Mouse (Mus musculus): ENCODE measurements around the gene Methig1. TPM values are rescaled to one million over a fixed set of nuclear protein-coding genes. Genes with fewer than 3 reads are reported as not detected.
"Not testable (repeated sequence)": the region's sequence is repeated elsewhere in the genome, so short reads cannot be mapped to it uniquely, and the experiment has no call there.

The Methig1 gene
- polyA plus RNA-seq, 1 experiment from 2014 or later = 0.15 TPM

DNA sequence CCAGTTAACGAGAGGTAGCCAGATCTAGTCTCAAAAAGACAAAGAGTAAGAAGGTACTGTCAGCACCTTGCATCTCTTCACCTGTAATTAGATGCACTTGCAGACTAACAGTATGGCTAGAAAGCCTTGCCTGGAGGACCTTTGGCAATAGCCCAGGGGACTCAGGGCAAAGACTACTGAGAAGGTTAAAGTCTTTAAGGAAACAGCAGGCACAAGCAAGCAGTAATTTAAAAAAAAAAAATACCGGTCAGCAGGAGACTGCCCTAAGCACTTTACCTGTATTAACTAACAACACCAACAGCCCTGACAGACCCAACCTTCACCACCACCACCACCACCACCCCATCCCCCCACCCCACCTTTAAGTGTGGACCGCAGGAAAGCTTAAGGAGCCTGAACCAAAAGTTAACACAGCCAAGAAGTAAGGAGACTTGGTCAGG is 68.8 kb downstream of the Methig1 start, which contains the start of gene Gm5475:
Gene Gm5475, plus strand, starts transcription at position 390 of the 440 bp plus-strand sequence.
- peak within 1 kb of the TSS; percentile 85 for H3K9ac ChIP-seq
- 31% methylated on average over 3 of the region's 3 CpGs for WGBS
- H3K27me3 ChIP-seq (replicated peaks); H3K9me3 ChIP-seq; ATAC-seq; H3K36me3 ChIP-seq: not testable (repeated sequence)
- peak within 1 kb of the TSS; percentile 84 for H3K4me3 ChIP-seq (replicated peaks)
- peaks cover 27% of the 10 kb centered on the region for H3K4me1 ChIP-seq (replicated peaks)
- H3K4me2 ChIP-seq (replicated peaks) = peak within 1 kb of the TSS; percentile 97
- peak within 1 kb of the TSS; percentile 37 for H3K27ac ChIP-seq

DNA sequence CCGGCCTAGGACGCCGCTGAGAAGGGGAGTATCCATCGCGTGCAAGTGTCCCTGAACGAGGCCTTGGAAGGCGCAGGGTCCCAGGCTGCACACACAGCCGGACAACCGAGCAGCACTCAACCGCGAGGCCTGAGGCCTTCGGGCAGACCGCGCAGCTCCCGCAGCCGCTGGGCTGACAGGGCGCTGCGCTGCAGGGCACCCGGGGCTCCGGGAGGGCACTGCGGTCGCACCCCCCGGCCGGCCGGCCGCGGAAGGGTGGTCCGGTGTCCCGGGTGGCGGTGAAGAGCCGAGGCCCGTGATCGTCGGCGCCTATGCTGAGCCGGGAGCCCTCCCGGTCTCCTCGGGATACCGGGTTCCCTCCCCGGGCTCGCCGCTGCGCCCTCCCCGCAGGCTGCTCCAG is 69.5 kb downstream of the Methig1 start:
- Histone ChIP-seq H3K36me3 (no peaks in the 10 kb centered on the region), H3K4me1 (replicated peaks) (peaks cover 27% of the 10 kb centered on the region), H3K4me2 (replicated peaks) (peak overlapping the region; percentile 97), H3K27me3 (replicated peaks) (no peaks in the 10 kb centered on the region), H3K9me3 (no peaks in the 10 kb centered on the region), H3K4me3 (replicated peaks) (peak overlapping the region; percentile 84), H3K27ac (peak overlapping the region; percentile 2; the same call in 1 of the 2 replicates), H3K9ac (peak overlapping the region; percentile 85)
- peak; percentile 52 for ATAC-seq
- WGBS = under 1% methylated on average over 43 of the region's 44 CpGs

DNA sequence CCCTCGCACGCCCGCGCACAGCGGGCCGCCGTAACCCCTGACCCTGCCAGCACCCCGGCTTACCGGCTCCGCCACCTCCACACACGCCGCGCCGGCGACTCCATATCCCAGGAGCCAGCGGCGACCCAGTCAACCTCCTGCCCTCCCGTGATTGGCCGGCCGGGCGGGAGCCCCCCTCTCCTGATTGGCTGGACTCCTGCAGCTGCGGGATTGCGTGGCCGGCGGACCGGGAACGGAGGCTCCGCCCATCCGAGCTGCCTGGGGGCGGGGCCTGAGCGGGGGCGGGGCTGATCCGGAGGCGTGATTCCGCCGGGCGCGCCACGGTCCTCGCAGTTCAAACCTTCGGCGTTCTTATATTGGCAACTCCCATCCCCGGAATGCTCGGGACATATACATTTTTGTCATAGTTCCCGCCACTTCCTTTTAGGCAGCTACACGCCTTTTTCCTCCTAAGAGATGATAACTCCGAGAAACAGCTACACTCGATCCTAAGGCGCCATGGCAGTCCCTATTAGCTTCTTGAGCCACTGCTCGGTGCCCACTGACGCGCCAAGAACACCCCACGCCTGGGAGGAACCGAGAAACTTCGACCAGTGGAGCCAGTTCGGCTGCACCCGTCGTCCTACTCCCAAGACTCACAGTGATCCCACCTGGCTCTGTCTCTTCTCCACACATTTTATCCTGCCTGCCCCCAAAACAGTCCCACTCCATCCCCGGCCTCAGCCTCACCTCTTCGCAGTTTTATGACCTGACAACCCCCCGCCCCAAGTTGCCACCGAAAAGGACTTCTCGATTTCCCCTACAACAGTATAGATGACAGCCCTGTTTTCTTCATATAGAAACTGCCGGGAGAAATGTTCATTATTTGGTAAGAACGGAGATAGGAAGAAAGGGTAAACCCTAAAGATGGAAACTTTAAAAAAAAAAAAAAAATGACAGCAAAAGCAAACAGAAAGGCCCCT is 70.2 kb downstream of the Methig1 start:
- H3K27me3 ChIP-seq (replicated peaks) = no peaks in the 10 kb centered on the region
- peak overlapping the region; percentile 37 for H3K27ac ChIP-seq
- peak overlapping the region; percentile 97 for H3K4me2 ChIP-seq (replicated peaks)
- no peaks in the 10 kb centered on the region for H3K9me3 ChIP-seq
- peak; percentile 97 for ATAC-seq
- under 1% methylated on average over 62 of the region's 65 CpGs for WGBS
- H3K4me3 ChIP-seq (replicated peaks) = peak overlapping the region; percentile 84
- H3K9ac ChIP-seq = peak overlapping the region; percentile 85
- peaks cover 27% of the 10 kb centered on the region for H3K4me1 ChIP-seq (replicated peaks)
- no peaks in the 10 kb centered on the region for H3K36me3 ChIP-seq

DNA sequence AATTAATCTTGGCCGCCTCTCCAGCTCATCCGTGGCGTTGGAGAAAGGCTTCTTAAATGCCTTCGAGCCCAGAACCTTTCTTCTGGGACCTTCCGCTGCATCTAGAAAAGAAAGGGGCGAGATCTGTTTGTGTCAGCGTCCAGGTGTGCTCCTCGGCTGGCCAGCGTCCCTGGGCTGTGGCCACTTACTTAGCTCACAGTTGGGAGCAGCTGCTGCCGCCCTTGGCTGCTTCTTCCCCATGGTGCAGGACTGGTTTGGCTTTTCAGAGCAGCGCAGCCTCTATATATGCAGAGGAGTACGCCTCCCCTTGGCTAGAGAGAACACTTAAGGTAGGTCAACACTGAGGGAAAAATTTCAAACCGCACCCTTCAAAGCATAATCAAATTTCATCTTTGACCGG is 71.0 kb downstream of the Methig1 start:
- Histone ChIP-seq H3K36me3 (no peaks in the 10 kb centered on the region), H3K4me3 (replicated peaks) (peak overlapping the region; percentile 84), H3K9ac (peak overlapping the region; percentile 49; the same call in 1 of the 2 replicates), H3K4me1 (replicated peaks) (peaks cover 27% of the 10 kb centered on the region), H3K27ac (peak overlapping the region; percentile 37; the same call in 1 of the 2 replicates), H3K9me3 (no peaks in the 10 kb centered on the region), H3K27me3 (replicated peaks) (no peaks in the 10 kb centered on the region), H3K4me2 (replicated peaks) (peak overlapping the region; percentile 97)
- peak; percentile 40; the same call in 1 of the 2 replicates for ATAC-seq
- WGBS = 3% methylated on average over 14 of the region's 14 CpGs

DNA sequence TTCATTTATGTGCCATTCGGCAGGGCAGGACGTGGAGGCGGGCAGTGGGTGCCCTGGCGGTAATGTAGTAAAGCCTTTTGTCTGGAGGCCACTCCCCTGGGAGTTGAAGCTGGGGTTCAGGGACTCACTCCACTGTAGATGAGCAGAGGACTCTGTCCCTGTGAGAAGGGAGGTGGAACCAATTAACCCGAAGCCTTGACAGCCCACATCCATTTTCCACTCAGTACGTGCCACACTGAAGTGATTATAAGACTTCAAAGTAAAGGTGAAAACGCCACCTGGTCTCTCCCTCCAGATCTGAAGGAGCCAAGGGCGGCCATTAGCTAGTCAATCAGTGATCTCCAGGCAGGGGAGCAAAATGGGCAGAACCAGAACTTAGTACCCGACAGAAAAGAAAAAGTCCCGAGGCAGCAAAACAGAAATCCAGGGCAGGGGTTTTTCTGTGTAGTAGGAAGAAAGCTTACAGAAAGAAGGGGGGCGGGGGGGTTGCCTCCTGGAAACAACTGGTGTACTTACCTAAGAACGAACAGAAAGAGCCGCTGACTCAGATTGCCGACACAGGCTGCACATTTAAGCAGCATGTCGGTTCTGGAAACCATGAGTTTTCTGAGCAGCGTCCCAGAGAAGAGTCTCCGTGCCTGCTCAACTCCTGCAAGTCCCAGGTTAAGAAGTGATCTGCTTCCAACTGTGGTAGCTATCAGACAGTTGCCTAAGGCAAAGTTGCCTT is 71.6 kb downstream of the Methig1 start, which contains the start of gene Slc11a2:
Gene Slc11a2, minus strand, starts transcription at position 677 of the 727 bp plus-strand sequence.
- H3K4me1 ChIP-seq (replicated peaks) = peaks cover 21% of the 10 kb centered on the region
- no peaks in the 10 kb centered on the region for H3K27me3 ChIP-seq (replicated peaks)
- WGBS = 21% methylated on average over 17 of the region's 17 CpGs
- H3K4me2 ChIP-seq (replicated peaks) = peak within 1 kb of the TSS; percentile 97
- H3K27ac ChIP-seq = peak within 1 kb of the TSS; percentile 37; the same call in 1 of the 2 replicates
- H3K9me3 ChIP-seq = no peaks in the 10 kb centered on the region
- peak within 1 kb of the TSS; percentile 84 for H3K4me3 ChIP-seq (replicated peaks)
- ATAC-seq = peak; percentile 38
- H3K36me3 ChIP-seq = no peaks in the 10 kb centered on the region
- H3K9ac ChIP-seq = peak within 1 kb of the TSS; percentile 49; the same call in 1 of the 2 replicates

DNA sequence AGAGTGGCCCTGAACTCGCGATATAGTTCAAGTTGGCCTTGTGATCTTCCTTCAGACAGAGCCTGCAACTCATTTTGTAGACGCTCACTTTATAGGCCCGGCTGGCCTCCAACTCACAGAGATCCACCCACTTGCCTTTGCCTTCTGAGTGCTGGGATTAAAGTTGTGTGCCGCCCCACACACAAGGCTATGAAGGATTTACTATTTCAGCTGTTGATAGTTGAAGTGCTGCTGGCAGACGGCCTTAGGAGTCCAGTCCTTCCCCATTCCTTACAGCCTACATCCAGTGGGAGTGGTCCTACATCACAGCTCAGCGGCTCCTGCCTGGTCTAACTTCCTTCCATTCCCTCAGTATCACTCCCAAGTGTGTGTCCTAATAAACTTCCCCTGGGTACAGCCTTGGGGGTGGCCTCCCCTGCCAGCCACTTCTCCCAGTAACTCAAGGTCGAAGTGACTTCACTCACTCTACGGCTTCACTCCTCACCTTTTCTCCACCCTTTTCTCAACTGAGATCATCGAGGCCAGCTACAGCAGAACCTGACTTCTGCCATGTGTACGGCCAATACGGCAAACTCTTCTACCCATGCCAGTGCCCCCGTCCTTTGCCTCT is 75.5 kb downstream of the Methig1 start:
- no peaks in the 10 kb centered on the region for H3K9me3 ChIP-seq
- no peak for ATAC-seq

DNA sequence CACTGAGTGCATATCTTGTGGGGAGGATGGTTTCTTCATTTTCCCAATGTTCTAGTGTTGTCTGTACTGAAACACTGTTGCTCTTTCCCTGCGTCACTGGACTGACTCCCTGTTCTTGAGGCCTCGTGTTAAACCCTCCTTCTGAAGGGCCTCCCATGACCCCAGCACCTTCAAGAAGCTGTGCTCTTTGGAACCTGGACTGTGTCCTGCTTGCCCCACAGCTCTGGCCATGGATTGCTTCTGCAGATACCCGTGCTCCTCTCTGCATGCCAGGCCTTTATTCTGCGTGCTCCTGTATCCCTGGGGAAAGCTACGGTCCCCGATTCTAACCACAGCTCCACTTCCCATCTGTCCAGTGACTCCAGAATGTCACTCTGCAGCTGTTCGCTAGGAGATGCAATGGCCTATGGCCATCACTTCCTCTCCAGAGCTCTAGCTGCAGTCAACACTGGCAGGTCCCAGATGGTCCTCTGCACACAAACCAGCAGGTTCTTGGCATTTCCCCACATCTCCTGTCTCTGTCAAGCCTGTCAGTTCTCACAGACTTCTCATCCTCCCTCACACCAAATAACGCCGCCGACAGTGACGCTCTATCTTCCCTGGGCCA is 77.1 kb downstream of the Methig1 start:
- Histone ChIP-seq H3K9ac (no peak overlapping the region), H3K4me2 (replicated peaks) (no peak overlapping the region), H3K9me3 (no peaks in the 10 kb centered on the region), H3K36me3 (no peaks in the 10 kb centered on the region), H3K27me3 (replicated peaks) (no peaks in the 10 kb centered on the region), H3K4me1 (replicated peaks) (no peaks in the 10 kb centered on the region), H3K4me3 (replicated peaks) (no peak overlapping the region), H3K27ac (no peak overlapping the region)
- ATAC-seq = no peak
- WGBS = 66% methylated on average over 11 of the region's 11 CpGs

More for the DNA sequence above, 75.5 kb downstream of the Methig1 start:
- no peak overlapping the region for H3K27ac ChIP-seq
- no peaks in the 10 kb centered on the region for H3K36me3 ChIP-seq
- 64% methylated on average over 13 of the region's 13 CpGs for WGBS
- H3K27me3 ChIP-seq (replicated peaks) = no peaks in the 10 kb centered on the region
- H3K9ac ChIP-seq = no peak overlapping the region
- H3K4me1 ChIP-seq (replicated peaks) = peaks cover 7% of the 10 kb centered on the region; the same call in 1 of the 2 replicates
- no peak overlapping the region for H3K4me2 ChIP-seq (replicated peaks)
- no peak overlapping the region for H3K4me3 ChIP-seq (replicated peaks)

DNA sequence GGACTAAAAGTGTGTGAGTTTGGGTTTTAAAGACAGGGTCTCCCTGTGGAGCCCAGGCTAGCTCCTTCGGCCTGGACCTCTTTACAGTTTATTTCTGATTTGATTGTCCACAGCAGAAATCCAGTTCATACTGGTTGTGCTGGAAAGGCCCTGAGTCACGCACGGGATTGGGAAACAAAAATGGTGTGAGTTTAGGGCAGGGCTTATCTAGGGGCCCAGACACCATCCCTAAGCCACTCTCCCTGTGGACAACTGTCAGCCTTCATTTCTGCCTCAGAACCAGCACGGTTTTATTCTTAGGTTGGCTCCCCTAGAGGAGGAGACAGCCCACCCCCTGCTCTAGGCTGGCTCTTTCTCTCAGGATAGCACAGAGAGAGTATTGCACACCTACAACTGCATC is 80.3 kb downstream of the Methig1 start:
- Histone ChIP-seq H3K27me3 (replicated peaks) (no peaks in the 10 kb centered on the region), H3K9me3 (no peaks in the 10 kb centered on the region), H3K27ac (no peak overlapping the region), H3K4me1 (replicated peaks) (no peaks in the 10 kb centered on the region), H3K36me3 (no peaks in the 10 kb centered on the region), H3K4me2 (replicated peaks) (no peak overlapping the region), H3K4me3 (replicated peaks) (no peak overlapping the region), H3K9ac (no peak overlapping the region)
- no peak for ATAC-seq
- 73% methylated on average over 4 of the region's 4 CpGs for WGBS

Other genes starting within 250 kb of the Methig1 start
- 41.5 and 44.5 TPM in 2 replicates for gene Atf1, start 125.3 kb upstream of the Methig1 start, polyA plus RNA-seq (2015; fragmentation: Nextera tagmentation; extraction: Ambion mirVana)
- gene Tmprss12, start 72.3 kb upstream of the Methig1 start, polyA plus RNA-seq (2015; fragmentation: Nextera tagmentation; extraction: Ambion mirVana) = not detected in 2 replicates
- gene Mettl7a1, start 49.0 kb upstream of the Methig1 start, polyA plus RNA-seq (2015; fragmentation: Nextera tagmentation; extraction: Ambion mirVana) = 4.2 and 4.6 TPM in 2 replicates
- gene Mettl7a3, start 18.2 kb upstream of the Methig1 start, polyA plus RNA-seq (2015; fragmentation: Nextera tagmentation; extraction: Ambion mirVana) = 0.21 TPM in 1 of 2 replicates, not detected in the other
- not detected in 2 replicates for gene Mettl7a2, start 51 bp downstream of the Methig1 start, polyA plus RNA-seq (2015; fragmentation: Nextera tagmentation; extraction: Ambion mirVana)
- 0.40 TPM in 1 of 2 replicates, not detected in the other for gene Higd1c, start 11.4 kb downstream of the Methig1 start, polyA plus RNA-seq (2015; fragmentation: Nextera tagmentation; extraction: Ambion mirVana)
- 0.13 and 0.19 TPM in 2 replicates for gene Gm5475, start 69.0 kb downstream of the Methig1 start, polyA plus RNA-seq (2015; fragmentation: Nextera tagmentation; extraction: Ambion mirVana)
- 29.8 and 29.9 TPM in 2 replicates for gene Slc11a2, start 71.9 kb downstream of the Methig1 start, polyA plus RNA-seq (2015; fragmentation: Nextera tagmentation; extraction: Ambion mirVana)
- gene Letmd1, start 115.9 kb downstream of the Methig1 start, polyA plus RNA-seq (2015; fragmentation: Nextera tagmentation; extraction: Ambion mirVana) = 31.2 and 32.9 TPM in 2 replicates
- gene Csrnp2, start 142.3 kb downstream of the Methig1 start, polyA plus RNA-seq (2015; fragmentation: Nextera tagmentation; extraction: Ambion mirVana) = 7.7 and 8.7 TPM in 2 replicates
- 15.5 and 16.2 TPM in 2 replicates for gene Tfcp2, start 198.9 kb downstream of the Methig1 start, polyA plus RNA-seq (2015; fragmentation: Nextera tagmentation; extraction: Ambion mirVana)
- gene Pou6f1, start 246.8 kb downstream of the Methig1 start, polyA plus RNA-seq (2015; fragmentation: Nextera tagmentation; extraction: Ambion mirVana) = 4.0 and 4.4 TPM in 2 replicates